Mouse (Mus musculus) neural tube, embryonic 11.5 days (tissue): ENCODE results near the gene Casp4. TPM values are rescaled to one million over a fixed set of nuclear protein-coding genes. Genes with fewer than 3 reads are reported as not detected.

Experiments used
- ATAC-seq: fragments of 200-750 bp; cut with Nextera tagmentation; 2 replicates; pipeline ENCODE4 v1.8.0; 2017; ENCODE audit warnings: moderate number of reproducible peaks, mild to moderate bottlenecking, moderate TSS enrichment, moderate library complexity; ENCODE audit not compliant: insufficient read depth, low FRiP score, low TSS enrichment
- DNase-seq: peaks from one replicate; pipeline ENCODE4 v3.0.0-alpha.2; 2015; ENCODE audit warnings: low spot score
- H3K27ac ChIP-seq: fragments of 300-500 bp; sonication (generic); 2 replicates; pipeline ENCODE4 v1.5.1; 2014; ENCODE audit warnings: low read depth, mild to moderate bottlenecking, low read length
- H3K27me3 ChIP-seq: fragments of 300-500 bp; sonication (generic); 2 replicates; pipeline ENCODE4 v1.6.1; 2014; ENCODE audit warnings: mild to moderate bottlenecking, low read length, mixed read lengths; ENCODE audit not compliant: control insufficient read depth, insufficient read depth
- H3K36me3 ChIP-seq: fragments of 300-500 bp; sonication (generic); 2 replicates; pipeline ENCODE4 v1.6.1; 2014; ENCODE audit warnings: mild to moderate bottlenecking, low read length, moderate library complexity, mixed read lengths; ENCODE audit not compliant: control insufficient read depth, insufficient read depth
- H3K4me1 ChIP-seq: fragments of 300-500 bp; sonication (generic); 2 replicates; pipeline ENCODE4 v1.6.1; 2014; ENCODE audit warnings: low read length, mixed read lengths; ENCODE audit not compliant: control insufficient read depth, insufficient read depth
- H3K4me2 ChIP-seq: fragments of 300-500 bp; sonication (generic); 2 replicates; pipeline ENCODE4 v1.6.1; 2014; ENCODE audit warnings: low read depth, mild to moderate bottlenecking, moderate library complexity
- H3K4me3 ChIP-seq: fragments of 300-500 bp; sonication (generic); 2 replicates; pipeline ENCODE4 v1.5.1; 2014; ENCODE audit warnings: low read depth, low read length
- H3K9ac ChIP-seq: fragments of 300-500 bp; sonication (generic); 2 replicates; pipeline ENCODE4 v1.6.1; 2014; ENCODE audit warnings: mild to moderate bottlenecking, low read length
- H3K9me3 ChIP-seq: fragments of 300-500 bp; sonication (generic); 2 replicates; pipeline ENCODE4 v1.6.1; 2016; ENCODE audit warnings: low read length; ENCODE audit not compliant: control insufficient read depth
- WGBS: fragments of 180-500 bp; shearing (Covaris S2); extraction: QIAGEN DNeasy Blood & Tissue Kit; methylation state at CpG from one replicate; pipeline ENCODE4 v1.1.7; 2014; 5-methylcytosine and 5-hydroxymethylcytosine counted together
- polyA plus RNA-seq: library from polyadenylated mRNA; unstranded; fragments of >200 nt; fragmentation: Nextera tagmentation; extraction: Ambion mirVana; gene quantifications from 2 replicates; pipeline ENCODE4 v1.2.1, GENCODE M21; 2014

Casp4 gene
- polyA plus RNA-seq, 1 experiment from 2014 or later, result not detected

DNA sequence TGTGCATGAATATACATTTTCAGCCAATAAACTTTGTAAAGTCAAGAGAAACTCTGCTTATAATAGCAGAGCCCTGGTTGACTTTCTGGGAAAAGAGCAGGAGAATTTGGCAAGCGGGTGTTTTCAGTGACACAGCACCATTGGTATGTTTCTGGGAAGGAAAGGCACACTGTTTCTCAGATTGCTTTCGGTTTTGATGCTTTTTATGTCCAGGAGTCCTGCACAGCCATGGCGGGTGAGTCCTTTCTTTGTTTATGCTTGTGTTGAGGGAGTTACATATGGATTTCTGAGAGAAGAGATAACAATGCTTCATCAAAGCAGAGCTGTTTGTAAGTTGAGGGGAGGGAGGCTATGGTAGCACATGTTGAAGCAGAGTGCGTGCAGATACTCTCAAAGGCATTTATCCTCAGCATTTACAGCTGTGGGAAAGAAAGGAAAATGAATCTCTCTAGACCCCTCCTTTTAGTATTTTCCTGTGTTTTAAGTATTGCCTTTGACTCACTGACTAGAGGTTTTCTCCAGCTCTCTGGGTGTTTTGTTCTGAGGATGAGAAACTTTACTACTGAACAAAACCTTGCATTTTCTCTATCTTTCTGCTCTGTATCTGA lies 36.8 kb downstream of the Casp4 start, which contains the start of gene Casp12:
Gene Casp12 (plus strand): TSS at position 140 of the 608 bp plus-strand sequence.
- H3K9ac ChIP-seq, result no peak within 1 kb of the TSS
- DNase-seq, result no peak
- no peaks in the 10 kb centered on the region for H3K27me3 ChIP-seq
- H3K27ac ChIP-seq, result no peak within 1 kb of the TSS
- ATAC-seq, result no peak
- H3K4me1 ChIP-seq, result no peaks in the 10 kb centered on the region
- no peak within 1 kb of the TSS for H3K4me3 ChIP-seq
- WGBS, result 79% methylated on average over 4 of the region's 4 CpGs
- H3K4me2 ChIP-seq, result no peak within 1 kb of the TSS
- no peaks in the 10 kb centered on the region for H3K36me3 ChIP-seq
- H3K9me3 ChIP-seq, result no peaks in the 10 kb centered on the region

- no peak overlapping the region for H3K9ac ChIP-seq
- no peak overlapping the region for H3K4me3 ChIP-seq
- ATAC-seq, result no peak
- no peak overlapping the region for H3K27ac ChIP-seq
- no peak overlapping the region for H3K4me2 ChIP-seq
- H3K4me1 ChIP-seq, result no peaks in the 10 kb centered on the region
- DNase-seq, result no peak
- H3K27me3 ChIP-seq, result no peaks in the 10 kb centered on the region
- WGBS, result 85% methylated on average over 4 of the region's 4 CpGs
- no peaks in the 10 kb centered on the region for H3K9me3 ChIP-seq
- H3K36me3 ChIP-seq, result no peaks in the 10 kb centered on the region
Observed at GRCm38 (mm10) chr9:5347381-5347780, 38.8 kb downstream of the Casp4 start.

GRCm38 (mm10) chr9:5353673-5354072 lies 45.0 kb downstream of the Casp4 start:
- no peak overlapping the region for H3K4me2 ChIP-seq

DNA sequence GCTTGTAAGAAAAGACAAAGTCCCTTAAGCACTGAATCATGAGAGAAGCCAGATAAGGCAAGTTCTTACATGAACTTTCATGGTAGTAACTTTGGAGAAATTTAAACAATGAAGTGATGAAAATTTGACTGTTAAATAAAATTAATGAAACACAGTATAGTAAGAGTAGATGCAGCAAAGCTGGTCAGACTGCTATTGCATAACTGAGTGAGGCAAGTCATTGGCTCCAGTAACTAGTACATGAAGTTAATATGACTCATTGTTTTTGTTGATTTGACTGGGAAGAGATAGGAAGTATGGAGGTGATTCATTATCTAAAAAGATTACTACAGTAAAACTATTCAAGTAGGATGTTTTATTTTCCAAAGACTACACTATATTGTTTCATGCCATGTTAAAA lies 48.2 kb downstream of the Casp4 start:
- no peaks in the 10 kb centered on the region for H3K36me3 ChIP-seq
- H3K27me3 ChIP-seq, result no peaks in the 10 kb centered on the region
- DNase-seq, result no peak
- no peak overlapping the region for H3K27ac ChIP-seq
- H3K9ac ChIP-seq, result no peak overlapping the region
- no peaks in the 10 kb centered on the region for H3K4me1 ChIP-seq
- H3K9me3 ChIP-seq, result no peaks in the 10 kb centered on the region
- no peak for ATAC-seq
- no peak overlapping the region for H3K4me3 ChIP-seq
- no peak overlapping the region for H3K4me2 ChIP-seq

More at GRCm38 (mm10) chr9:5353673-5354072, 45.0 kb downstream of the Casp4 start:
- H3K9me3 ChIP-seq, result no peaks in the 10 kb centered on the region
- DNase-seq, result no peak
- WGBS, result 79% methylated on average over 2 of the region's 2 CpGs
- H3K27me3 ChIP-seq, result no peaks in the 10 kb centered on the region
- H3K4me3 ChIP-seq, result no peak overlapping the region
- H3K9ac ChIP-seq, result no peak overlapping the region
- no peak for ATAC-seq
- H3K4me1 ChIP-seq, result no peaks in the 10 kb centered on the region
- no peak overlapping the region for H3K27ac ChIP-seq
- H3K36me3 ChIP-seq, result no peaks in the 10 kb centered on the region

Other genes starting within 250 kb of the Casp4 start
- gene Casp1, start 10.3 kb upstream of the Casp4 start, polyA plus RNA-seq, result 0.22 and 0.65 TPM in 2 replicates
- gene Casp12, start 36.6 kb downstream of the Casp4 start, polyA plus RNA-seq, result not detected in 2 replicates